Mouse (Mus musculus): ENCODE data around the gene Mki67. TPM values are rescaled to one million over a fixed set of nuclear protein-coding genes. Genes with fewer than 3 reads are reported as not detected.
A peak's percentile ranks its signal among the peaks of the same experiment; 100 is the strongest.

Mki67 gene
- polyA plus RNA-seq (2012; rRNA removed) = 0.61 and 0.68 TPM in 2 replicates

DNA sequence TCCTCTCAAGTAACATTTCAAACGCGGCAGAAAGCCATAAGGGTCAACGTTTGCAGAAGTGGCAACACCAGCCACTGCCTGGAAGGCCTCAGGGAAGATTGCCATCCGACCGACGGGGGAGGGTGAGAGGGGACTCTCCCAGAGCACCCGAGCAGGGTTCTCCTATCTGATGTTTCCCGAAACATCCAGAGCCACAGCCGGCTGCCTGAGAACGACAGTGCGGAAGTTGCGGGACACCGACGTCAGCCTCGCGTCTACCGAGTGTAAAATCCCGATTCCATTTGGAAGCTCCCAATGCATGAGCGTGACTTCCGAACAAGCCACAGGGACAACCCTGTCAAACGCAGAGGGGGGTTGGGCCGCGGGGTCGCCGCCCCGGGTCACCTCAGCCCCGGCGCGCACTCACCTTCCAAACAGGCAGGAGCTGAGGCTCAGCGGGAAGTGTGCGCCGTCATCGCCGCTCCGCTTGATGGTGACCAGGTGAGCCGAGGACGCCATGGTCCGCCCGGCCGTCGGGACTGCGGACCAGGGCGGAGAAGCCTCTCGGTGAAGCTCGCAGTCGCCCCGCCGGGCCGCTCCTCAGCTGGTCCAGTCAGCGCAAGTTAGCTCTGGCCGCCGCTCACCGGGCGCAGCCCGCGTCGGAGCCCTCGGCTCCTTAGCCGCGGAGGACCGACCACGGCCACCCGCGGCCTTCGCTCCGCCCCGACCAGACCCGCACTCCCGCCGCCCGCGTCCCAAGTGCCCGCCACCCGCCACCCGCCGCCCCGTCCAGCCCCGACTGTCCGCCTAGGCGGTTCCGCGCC is at the start of gene Mki67:
Mki67 (minus strand) TSS at position 720 of the 803 bp plus-strand sequence.
- no peak for DNase-seq (ENCODE audit: extremely low spot score in 1 of 2, low spot score in 1 of 2)

DNA sequence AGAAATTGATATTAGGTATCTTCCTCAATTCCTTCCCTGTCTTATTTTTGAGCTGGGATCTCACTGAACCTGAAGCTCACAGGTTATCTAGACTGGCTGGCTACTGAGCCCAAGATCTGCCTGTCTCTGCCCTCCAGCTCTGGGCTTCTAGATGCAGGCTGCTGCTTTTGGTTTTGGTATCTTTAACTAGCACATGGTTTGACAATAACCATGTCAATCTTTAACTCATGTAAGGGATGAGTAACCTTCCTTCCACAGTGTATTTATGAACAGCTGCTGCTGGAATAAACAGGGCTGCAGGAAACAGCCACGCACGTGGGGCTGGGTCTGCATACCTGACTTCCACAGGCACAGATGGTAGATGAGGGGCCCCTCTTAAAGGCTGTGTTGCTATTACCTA is 47.1 kb upstream of the Mki67 start:
- no peak for DNase-seq (ENCODE audit: extremely low spot score in 1 of 2, low spot score in 1 of 2)

DNA sequence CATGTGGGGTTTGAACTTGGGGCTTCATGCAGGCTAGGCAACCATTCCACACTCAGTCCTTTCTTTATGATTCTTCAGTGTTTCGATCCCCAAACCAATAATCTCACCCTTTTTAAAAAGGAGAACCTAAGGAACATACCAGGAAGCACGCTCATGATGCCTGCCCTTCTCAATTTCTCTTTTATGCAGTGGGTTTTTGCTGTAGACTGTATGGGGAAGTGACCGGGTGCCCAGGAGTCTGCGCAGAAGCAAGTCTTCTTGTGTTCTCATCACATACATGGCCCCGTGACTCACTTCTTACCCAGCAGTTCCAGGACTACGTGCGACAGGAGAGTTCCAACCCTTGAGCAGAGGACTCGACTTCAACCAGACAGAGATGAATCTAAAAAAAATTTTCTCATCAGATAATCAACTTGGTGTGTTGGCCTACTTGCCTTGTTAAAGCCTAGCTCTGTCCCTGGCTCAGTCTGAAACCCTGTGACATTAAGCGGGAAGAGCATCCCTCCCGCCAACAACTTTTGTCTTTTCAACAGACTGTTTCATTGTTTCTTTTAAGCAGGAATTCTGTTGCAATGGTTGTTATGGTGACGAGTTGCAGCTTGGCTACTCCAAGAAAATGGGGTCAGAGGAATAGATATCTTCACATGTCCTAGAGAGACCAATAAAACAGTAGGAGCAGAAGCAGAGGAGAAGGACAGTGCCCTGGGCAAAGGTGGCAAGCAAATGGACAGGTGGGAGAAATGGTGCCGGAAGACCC is 42.8 kb upstream of the Mki67 start:
- DNase-seq (ENCODE audit: extremely low spot score in 1 of 2, low spot score in 1 of 2) = no peak

DNA sequence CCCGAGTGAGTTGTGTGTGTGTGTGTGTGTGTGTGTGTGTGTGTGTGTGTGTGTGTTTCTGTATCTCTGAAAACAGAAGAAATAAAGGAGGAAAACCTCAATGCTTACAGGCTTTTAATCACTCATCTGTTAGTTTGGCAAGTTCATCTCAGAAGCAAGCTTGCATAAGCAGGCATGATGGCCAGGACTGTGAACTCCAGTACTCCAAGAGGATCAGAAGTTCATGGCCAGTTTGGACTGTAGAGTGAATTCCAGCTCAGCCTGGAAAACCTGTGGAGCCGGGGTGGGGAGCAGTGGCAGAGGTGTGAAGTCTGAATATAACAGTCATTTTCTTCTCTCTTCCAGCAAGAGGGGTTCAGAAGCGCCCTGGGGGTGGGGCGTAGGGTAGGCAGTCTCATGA is 42.0 kb upstream of the Mki67 start:
- no peak for DNase-seq (ENCODE audit: extremely low spot score in 1 of 2, low spot score in 1 of 2)

DNA sequence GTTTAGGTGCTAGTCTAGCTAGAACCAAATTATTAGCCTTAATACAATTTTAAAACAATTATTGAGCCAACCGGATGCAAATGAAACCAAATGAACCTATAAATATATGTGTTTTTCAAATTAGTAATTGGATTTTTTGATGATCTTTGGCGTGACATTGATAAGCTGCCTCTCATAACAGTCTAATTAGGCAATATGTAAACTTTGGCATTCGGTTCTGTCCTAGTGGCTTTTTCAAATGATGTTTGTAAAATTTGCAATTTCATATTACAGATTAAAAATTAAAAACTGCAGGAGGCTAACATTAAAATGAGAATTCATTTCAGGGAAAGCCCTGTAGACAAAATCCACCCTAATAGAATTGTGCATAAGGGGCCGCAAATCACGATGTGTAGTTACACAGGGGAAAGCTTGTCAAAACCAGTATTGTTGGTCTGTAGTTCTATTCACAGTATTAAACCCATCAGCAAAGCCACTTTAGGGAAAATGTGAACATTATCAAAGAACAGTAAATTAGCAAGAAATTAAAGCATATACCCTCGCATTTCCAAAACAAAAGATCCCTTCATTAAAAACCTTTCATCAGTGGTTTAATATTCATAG is 40.9 kb upstream of the Mki67 start:
- DNase-seq (ENCODE audit: extremely low spot score in 1 of 2, low spot score in 1 of 2) = no peak

DNA sequence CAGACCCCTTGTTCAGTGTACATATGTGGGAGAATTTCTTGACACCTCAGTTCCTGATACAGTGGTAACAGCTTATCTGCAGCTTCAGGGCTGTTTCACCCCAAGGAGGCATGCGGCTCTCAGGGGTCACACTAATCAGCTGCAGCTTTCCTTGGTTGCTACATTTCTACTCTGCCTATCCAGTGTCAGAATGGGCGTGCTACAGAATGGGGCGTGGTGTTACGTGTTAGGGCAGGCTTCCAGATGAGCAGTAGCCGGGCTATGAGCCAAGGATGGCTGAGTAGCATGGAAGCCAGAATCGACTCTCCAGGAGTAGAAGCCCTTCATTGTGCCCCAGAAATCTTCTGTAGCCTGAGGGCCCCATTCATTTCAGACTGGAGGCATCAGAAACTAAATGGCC is 32.8 kb upstream of the Mki67 start:
- peak in 1 of 2 experiments; percentile 25 for DNase-seq (ENCODE audit: extremely low spot score in 1 of 2, low spot score in 1 of 2)

- DNase-seq (ENCODE audit: extremely low spot score in 1 of 2, low spot score in 1 of 2) = no peak
These were observed 30.9 kb upstream of the Mki67 start for GRCm38 (mm10) chr7:135747072-135747471.

DNA sequence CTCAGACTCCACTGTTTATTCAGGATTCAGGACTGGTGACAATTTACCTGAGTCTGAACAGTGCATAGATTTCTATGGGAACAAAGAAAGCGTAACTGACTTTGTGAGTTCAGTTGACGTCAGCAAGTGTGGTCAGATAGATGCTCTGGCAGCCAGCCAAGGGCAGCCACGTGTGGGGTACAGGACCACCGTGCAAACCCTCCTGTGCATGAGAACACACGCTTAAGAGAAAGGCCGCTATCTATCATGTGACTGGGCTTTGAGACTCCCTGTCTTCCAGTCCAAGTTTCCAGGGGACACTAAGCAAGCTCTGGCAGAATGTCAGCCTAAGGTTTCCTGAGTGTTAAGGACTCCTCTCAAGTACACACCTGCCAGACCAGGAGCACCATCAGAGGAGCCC is 30.4 kb upstream of the Mki67 start:
- no peak for DNase-seq (ENCODE audit: extremely low spot score in 1 of 2, low spot score in 1 of 2)

DNA sequence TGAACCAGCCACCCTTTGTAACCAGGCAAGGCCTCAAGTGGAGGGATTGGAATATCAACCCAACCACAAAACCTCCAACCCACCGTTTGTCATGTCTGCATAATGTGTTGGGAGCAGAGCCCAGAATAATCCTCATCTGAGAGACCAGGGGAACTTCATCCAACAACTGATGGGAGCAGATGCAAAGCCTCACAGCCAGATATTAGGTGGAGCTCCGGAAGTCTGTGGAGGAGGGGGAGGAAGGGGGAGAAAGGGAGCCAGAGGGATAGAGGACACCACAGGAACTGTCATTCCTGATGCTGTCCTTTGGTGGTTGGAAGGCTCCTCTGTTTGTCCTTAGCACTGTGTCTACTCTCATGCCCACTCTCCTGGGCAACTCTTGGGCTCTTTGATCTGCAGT is 28.9 kb upstream of the Mki67 start:
- no peak for DNase-seq (ENCODE audit: extremely low spot score in 1 of 2, low spot score in 1 of 2)

GRCm38 (mm10) chr7:135740453-135740852 is 24.3 kb upstream of the Mki67 start:
- no peak for DNase-seq (ENCODE audit: extremely low spot score in 1 of 2, low spot score in 1 of 2)

DNA sequence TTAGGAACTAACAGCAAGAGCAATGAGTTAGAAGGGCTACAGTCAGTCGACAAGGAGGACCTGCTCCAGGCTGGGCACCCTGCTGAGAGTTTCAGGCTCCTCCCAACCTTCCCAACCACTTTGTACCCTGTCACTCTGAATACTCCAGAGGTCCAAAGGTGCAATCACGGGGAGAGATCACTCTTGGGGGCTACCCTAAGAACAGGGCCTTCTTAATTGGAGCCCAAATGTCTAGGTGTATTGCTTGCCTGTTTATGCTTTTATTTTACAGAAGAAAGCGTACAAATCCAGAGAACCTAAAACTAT is 20.4 kb upstream of the Mki67 start:
- no peak for DNase-seq (ENCODE audit: extremely low spot score in 1 of 2, low spot score in 1 of 2)

DNA sequence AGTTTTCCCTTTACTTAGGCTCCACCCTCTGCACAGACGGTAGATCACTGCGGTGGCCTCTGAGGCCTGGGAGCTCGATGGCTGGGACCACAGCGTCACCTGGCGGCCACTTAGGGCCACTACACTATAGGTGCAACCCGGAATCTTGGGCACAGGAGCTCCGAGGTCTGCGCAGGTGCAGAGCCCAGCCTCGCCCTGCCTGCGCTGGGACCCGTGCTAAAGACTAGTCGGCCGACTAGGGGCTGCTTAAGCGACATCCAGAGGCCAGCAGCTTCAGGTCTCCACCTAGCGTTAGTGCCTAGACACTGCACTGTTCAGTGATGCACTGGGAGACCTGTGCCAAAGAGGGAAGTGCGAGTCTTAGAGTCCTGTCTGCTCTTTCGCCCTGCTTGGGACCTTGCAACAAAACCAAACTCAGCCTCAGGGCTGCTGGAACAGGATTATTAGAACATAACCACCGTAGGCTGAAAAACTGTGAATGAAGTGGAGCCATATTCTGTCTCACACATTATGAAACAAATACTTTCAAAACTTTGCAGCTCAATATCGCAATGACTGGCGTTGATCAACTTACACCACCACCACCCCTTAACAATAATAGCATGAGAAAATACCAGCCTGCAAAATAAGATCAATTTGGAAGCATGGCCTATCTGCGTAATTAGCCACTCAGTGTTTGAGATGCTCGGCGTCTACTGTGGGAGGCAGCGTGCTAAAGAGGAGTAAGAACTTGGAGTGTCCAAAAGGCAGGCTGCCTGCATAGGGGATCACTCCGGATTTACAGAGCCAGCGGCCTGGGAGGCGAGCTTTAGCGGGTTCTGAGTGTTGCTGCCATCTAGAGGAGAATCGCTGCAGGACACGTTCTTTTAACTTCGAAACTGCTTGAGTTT is 19.8 kb upstream of the Mki67 start:
- peak; percentile 65 to 95 for DNase-seq (ENCODE audit: extremely low spot score in 1 of 2, low spot score in 1 of 2)

- DNase-seq (ENCODE audit: extremely low spot score in 1 of 2, low spot score in 1 of 2) = no peak
These were observed 18.9 kb upstream of the Mki67 start for GRCm38 (mm10) chr7:135734911-135735646.

DNA sequence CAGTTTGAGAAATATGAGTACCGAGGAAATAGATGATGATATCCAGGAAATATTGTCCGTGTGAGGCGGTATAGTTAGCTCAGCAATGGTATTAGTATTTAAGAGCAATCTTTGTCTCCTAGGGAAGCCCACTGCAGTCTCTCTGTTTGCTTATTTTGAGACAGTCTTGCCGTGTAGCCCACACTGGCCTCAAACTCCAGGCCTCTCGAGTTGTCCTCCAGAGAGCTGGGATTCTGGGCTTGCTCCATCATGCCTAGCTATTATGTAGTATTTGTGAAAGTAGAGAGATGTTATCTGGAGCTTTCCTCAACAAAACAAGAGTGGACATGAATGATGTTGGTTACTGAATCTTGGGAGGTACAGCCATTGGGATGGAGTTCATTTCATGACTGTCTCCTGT is 18.2 kb upstream of the Mki67 start:
- no peak for DNase-seq (ENCODE audit: extremely low spot score in 1 of 2, low spot score in 1 of 2)

GRCm38 (mm10) chr7:135728038-135728437 is 11.9 kb upstream of the Mki67 start:
- DNase-seq (ENCODE audit: extremely low spot score in 1 of 2, low spot score in 1 of 2) = no peak

GRCm38 (mm10) chr7:135726707-135727106 is 10.5 kb upstream of the Mki67 start:
- peak; percentile 20 to 38 for DNase-seq (ENCODE audit: extremely low spot score in 1 of 2, low spot score in 1 of 2)

- no peak for DNase-seq (ENCODE audit: extremely low spot score in 1 of 2, low spot score in 1 of 2)
These were observed 7.6 kb upstream of the Mki67 start for GRCm38 (mm10) chr7:135723672-135724341.

GRCm38 (mm10) chr7:135722011-135722838 is 6.1 kb upstream of the Mki67 start:
- DNase-seq (ENCODE audit: extremely low spot score in 1 of 2, low spot score in 1 of 2) = no peak

Data from frontal cortex, adult 2 months (tissue).